ENCODE assay signal across 7 mouse cellular contexts in genomic region chr14:31640890-31641505, GRCm38 (mm10). TPM values are rescaled to one million over a fixed set of nuclear protein-coding genes. Genes with fewer than 3 reads are reported as not detected.
DNase-seq lines count a peak whose midpoint lies in the region; ATAC-seq lines count a peak whose summit lies in the region.

Gene Btd, plus strand, starts transcription at chr14:31641028.
Gene Hacl1, minus strand, starts transcription at chr14:31641286.

- H3K27ac ChIP-seq in intestine, embryonic 16.5 days (ENCODE audit: low read length): peak within 1 kb of the TSS; percentile 90
- peak within 1 kb of the TSS; percentile 91 for H3K27ac ChIP-seq in limb, embryonic 10.5 days
- peak within 1 kb of the TSS; percentile 75 for H3K27ac ChIP-seq in midbrain, embryonic 13.5 days

- DNase-seq in adrenal gland, postnatal 10 days: peak; percentile 92
- DNase-seq in embryo, embryonic 9.5 days (ENCODE audit: extremely low spot score): peak; percentile 93
- peak; percentile 60 to 84 for DNase-seq in gastrocnemius, postnatal 4 days (ENCODE audit: low spot score in 2 of 2)
- peak; percentile 93 for DNase-seq in limb, embryonic 10.5 days (ENCODE audit: low spot score)
- DNase-seq in spleen, adult 12 weeks (ENCODE audit: low spot score): peak; percentile 92

- peak; percentile 97 for ATAC-seq in intestine, embryonic 16.5 days
- ATAC-seq in midbrain, embryonic 13.5 days: peak; percentile 99

- peak within 1 kb of the TSS; percentile 71 for H3K4me3 ChIP-seq in intestine, embryonic 16.5 days (ENCODE audit: low read length)
- H3K4me3 ChIP-seq in limb, embryonic 10.5 days: peak within 1 kb of the TSS; percentile 82
- H3K4me3 ChIP-seq in midbrain, embryonic 13.5 days (replicated peaks): peak within 1 kb of the TSS; percentile 66

- H3K9ac ChIP-seq in intestine, embryonic 16.5 days (ENCODE audit: low read depth, low read length): peak within 1 kb of the TSS; percentile 71
- H3K9ac ChIP-seq in midbrain, embryonic 13.5 days (replicated peaks): peak within 1 kb of the TSS; percentile 74

- no peaks in the 10 kb centered on the region for H3K27me3 ChIP-seq in intestine, embryonic 16.5 days (replicated peaks; ENCODE audit: control insufficient read depth, insufficient read depth, low read length)
- H3K27me3 ChIP-seq in limb, embryonic 10.5 days (ENCODE audit: low read depth, poor library complexity, severe bottlenecking): no peaks in the 10 kb centered on the region
- H3K27me3 ChIP-seq in midbrain, embryonic 13.5 days: no peaks in the 10 kb centered on the region

- H3K4me1 ChIP-seq in intestine, embryonic 16.5 days (ENCODE audit: control insufficient read depth, insufficient read depth, low read length): peaks cover 4% of the 10 kb centered on the region; the same call in 1 of the 2 replicates
- H3K4me1 ChIP-seq in limb, embryonic 10.5 days: peaks cover 15% of the 10 kb centered on the region
- peaks cover 16% of the 10 kb centered on the region for H3K4me1 ChIP-seq in midbrain, embryonic 13.5 days (replicated peaks)

- H3K9me3 ChIP-seq in intestine, embryonic 16.5 days (ENCODE audit: control insufficient read depth, low read length): no peaks in the 10 kb centered on the region
- no peaks in the 10 kb centered on the region for H3K9me3 ChIP-seq in limb, embryonic 10.5 days (replicated peaks)
- no peaks in the 10 kb centered on the region for H3K9me3 ChIP-seq in midbrain, embryonic 13.5 days

- H3K36me3 ChIP-seq in intestine, embryonic 16.5 days (ENCODE audit: control insufficient read depth, insufficient read depth, low read length): no peaks in the 10 kb centered on the region
- no peaks in the 10 kb centered on the region for H3K36me3 ChIP-seq in limb, embryonic 10.5 days
- no peaks in the 10 kb centered on the region for H3K36me3 ChIP-seq in midbrain, embryonic 13.5 days

- 0% methylated on average over 30 of the region's 30 CpGs for WGBS in intestine, embryonic 16.5 days
- under 1% methylated on average over 30 of the region's 30 CpGs for WGBS in limb, embryonic 10.5 days
- under 1% methylated on average over 30 of the region's 30 CpGs for WGBS in midbrain, embryonic 13.5 days

- peak within 1 kb of the TSS; percentile 80 for H3K4me2 ChIP-seq in intestine, embryonic 16.5 days (ENCODE audit: low read depth, low read length)
- H3K4me2 ChIP-seq in midbrain, embryonic 13.5 days (replicated peaks): peak within 1 kb of the TSS; percentile 95

RNA-seq across cellular contexts. Expression of gene Btd, which starts in this region (rescaled TPM):
- total RNA-seq in adrenal gland, postnatal 10 days (2021): 10 to 100 TPM; 43.9 to 48.6 TPM
- total RNA-seq in gastrocnemius, postnatal 4 days (2021): 10 to 100 TPM; 16.9 to 19.1 TPM
- polyA plus RNA-seq in intestine, embryonic 16.5 days (2015; fragmentation: Nextera tagmentation; extraction: Ambion mirVana): 30.0 and 31.2 TPM in 2 replicates
- polyA plus RNA-seq in limb, embryonic 10.5 days (2016; fragmentation: Nextera tagmentation; extraction: Ambion mirVana): 12.1 and 16.3 TPM in 2 replicates
- polyA plus RNA-seq in midbrain, embryonic 13.5 days (2015; fragmentation: Nextera tagmentation; extraction: Ambion mirVana): 13.6 and 14.8 TPM in 2 replicates

RNA-seq across cellular contexts. Expression of gene Hacl1, which starts in this region (rescaled TPM):
- total RNA-seq in adrenal gland, postnatal 10 days (2021): 100 to 1,000 TPM in 1 of 2 experiments, 10 to 100 TPM in 1; 86.3 to 159 TPM
- 10 to 100 TPM; 15.0 to 15.4 TPM for total RNA-seq in gastrocnemius, postnatal 4 days (2021)
- polyA plus RNA-seq in intestine, embryonic 16.5 days (2015; fragmentation: Nextera tagmentation; extraction: Ambion mirVana): 19.9 and 26.1 TPM in 2 replicates
- 6.1 and 9.4 TPM in 2 replicates for polyA plus RNA-seq in limb, embryonic 10.5 days (2016; fragmentation: Nextera tagmentation; extraction: Ambion mirVana)
- 7.5 and 8.6 TPM in 2 replicates for polyA plus RNA-seq in midbrain, embryonic 13.5 days (2015; fragmentation: Nextera tagmentation; extraction: Ambion mirVana)

Comparison
In these comparisons a context has a peak if more than half of its experiments do, and no peak if none do; other contexts are left out.
1. Peak in every context shown above with its lines: DNase-seq, ATAC-seq, H3K4me3 ChIP-seq and H3K27ac ChIP-seq.
2. RNA of gene Hacl1 (total RNA-seq): 86.3 to 159 TPM in adrenal gland, postnatal 10 days; 15.0 to 15.4 TPM in gastrocnemius, postnatal 4 days; every median in the first group is over 4 times any median in the second.